Mouse (Mus musculus) kidney, postnatal 4 days (tissue): Measurements from ENCODE around the gene Itga9.
"Not testable (repeated sequence)": the region's sequence is repeated elsewhere in the genome, so short reads cannot be mapped to it uniquely, and the experiment has no call there.

Experiments used
- DNase-seq, 2 experiments: peaks; one replicate each; pipeline ENCODE4 v3.0.0; 2021; ENCODE audit warnings: mixed read lengths in 2 of 2

Gene Itga9

GRCm38 (mm10) chr9:118606148-118606816 lies at the start of gene Itga9:
Gene Itga9, plus strand, starts transcription at chr9:118606690.
- peak; percentile 93 to 94 for DNase-seq

GRCm38 (mm10) chr9:118556951-118557780 lies 49.3 kb upstream of the Itga9 start:
- DNase-seq: peak in 1 of 2 experiments; percentile 15

GRCm38 (mm10) chr9:118563356-118563755 lies 43.1 kb upstream of the Itga9 start:
- DNase-seq: no peak

- DNase-seq: no peak
Observed at GRCm38 (mm10) chr9:118563866-118564265, 42.6 kb upstream of the Itga9 start.

GRCm38 (mm10) chr9:118564696-118565095 lies 41.8 kb upstream of the Itga9 start:
- DNase-seq: no peak

- DNase-seq: no peak
Observed at GRCm38 (mm10) chr9:118569328-118569727, 37.2 kb upstream of the Itga9 start.

GRCm38 (mm10) chr9:118570865-118571264 lies 35.6 kb upstream of the Itga9 start:
- no peak for DNase-seq

- no peak for DNase-seq
Observed at GRCm38 (mm10) chr9:118571701-118572100, 34.8 kb upstream of the Itga9 start.

- no peak for DNase-seq
Observed at GRCm38 (mm10) chr9:118574911-118575310, 31.6 kb upstream of the Itga9 start.

- DNase-seq: no peak
Observed at GRCm38 (mm10) chr9:118580371-118580770, 26.1 kb upstream of the Itga9 start.

- DNase-seq: no peak
Observed at GRCm38 (mm10) chr9:118582757-118583156, 23.7 kb upstream of the Itga9 start.

GRCm38 (mm10) chr9:118584838-118585237 lies 21.7 kb upstream of the Itga9 start:
- DNase-seq: no peak

- DNase-seq: no peak
Observed at GRCm38 (mm10) chr9:118585998-118586397, 20.5 kb upstream of the Itga9 start.

- DNase-seq: no peak
Observed at GRCm38 (mm10) chr9:118587115-118587514, 19.4 kb upstream of the Itga9 start.

- DNase-seq: no peak
Observed at GRCm38 (mm10) chr9:118589249-118589648, 17.2 kb upstream of the Itga9 start.

- DNase-seq: peak in 1 of 2 experiments; percentile 35
Observed at GRCm38 (mm10) chr9:118590230-118590629, 16.3 kb upstream of the Itga9 start.

GRCm38 (mm10) chr9:118591633-118592032 lies 14.9 kb upstream of the Itga9 start:
- no peak for DNase-seq

GRCm38 (mm10) chr9:118592585-118593249 lies 13.8 kb upstream of the Itga9 start:
- DNase-seq: peak; percentile 78 to 85

- DNase-seq: no peak
Observed at GRCm38 (mm10) chr9:118593443-118593842, 13.0 kb upstream of the Itga9 start.

GRCm38 (mm10) chr9:118596767-118597166 lies 9.7 kb upstream of the Itga9 start:
- no peak for DNase-seq

- not testable (repeated sequence) for DNase-seq
Observed at GRCm38 (mm10) chr9:118600393-118600792, 6.1 kb upstream of the Itga9 start.

GRCm38 (mm10) chr9:118602576-118602975 lies 3.9 kb upstream of the Itga9 start:
- DNase-seq: no peak

GRCm38 (mm10) chr9:118606817-118607371 lies 404 bp downstream of the Itga9 start:
- DNase-seq: peak; percentile 58 to 71
